Mouse (Mus musculus) mammary gland, adult 2 months (tissue): ENCODE results near the gene A030005L19Rik. TPM values are rescaled to one million over a fixed set of nuclear protein-coding genes. Genes with fewer than 3 reads are reported as not detected.

Source experiments
- polyA plus RNA-seq: library from polyadenylated mRNA; depleted of rRNA; stranded (reverse); fragments of >200 nt; gene quantifications from 2 replicates; pipeline ENCODE4 v1.2.3, GENCODE M21; 2012; ENCODE audit warnings: low replicate concordance; rRNA removed

The A030005L19Rik gene
- polyA plus RNA-seq, result 0.60 and 1.1 TPM in 2 replicates

GRCm38 (mm10) chr1:82913025-82913424, at the start of gene A030005L19Rik:
Gene A030005L19Rik, plus strand, starts transcription at chr1:82913325.

GRCm38 (mm10) chr1:82924650-82925049, 11.5 kb downstream of the A030005L19Rik start, which contains the start of gene A030014E15Rik:
Gene A030014E15Rik, plus strand, starts transcription at chr1:82924917.

GRCm38 (mm10) chr1:82931326-82931725, 18.2 kb downstream of the A030005L19Rik start, which contains the start of gene Gm6217:
Gene Gm6217, minus strand, starts transcription at chr1:82931399.

GRCm38 (mm10) chr1:82943295-82943694, 30.2 kb downstream of the A030005L19Rik start, which contains the start of gene A030003K21Rik:
Gene A030003K21Rik, minus strand, starts transcription at chr1:82943388.

GRCm38 (mm10) chr1:82955913-82956312, 42.8 kb downstream of the A030005L19Rik start, which contains the start of gene Gm7544:
Gene Gm7544, minus strand, starts transcription at chr1:82956013.

GRCm38 (mm10) chr1:82959870-82960385, 46.8 kb downstream of the A030005L19Rik start, which contains the start of gene Gm47955:
Gene Gm47955, plus strand, starts transcription at chr1:82960286.

Other genes with a start within 250 kb of the A030005L19Rik start
- gene Mff, start 188.4 kb upstream of the A030005L19Rik start, polyA plus RNA-seq, result 50.1 and 51.4 TPM in 2 replicates
- gene Tm4sf20, start 144.9 kb upstream of the A030005L19Rik start, polyA plus RNA-seq, result not detected in 2 replicates
- gene Gm47791, start 142.1 kb upstream of the A030005L19Rik start, polyA plus RNA-seq, result not detected in 2 replicates
- 42.7 and 63.9 TPM in 2 replicates for gene Agfg1, start 73.8 kb upstream of the A030005L19Rik start, polyA plus RNA-seq
- not detected in 2 replicates for gene A030014E15Rik, start 11.6 kb downstream of the A030005L19Rik start, polyA plus RNA-seq
- not detected in 2 replicates for gene Gm6217, start 18.1 kb downstream of the A030005L19Rik start, polyA plus RNA-seq
- gene A030003K21Rik, start 30.1 kb downstream of the A030005L19Rik start, polyA plus RNA-seq, result not detected in 2 replicates
- gene Gm7544, start 42.7 kb downstream of the A030005L19Rik start, polyA plus RNA-seq, result not detected in 2 replicates
- not detected in 2 replicates for gene Gm47955, start 47.0 kb downstream of the A030005L19Rik start, polyA plus RNA-seq
- not detected in 2 replicates for gene Gm47959, start 87.2 kb downstream of the A030005L19Rik start, polyA plus RNA-seq
- 0.41 and 0.72 TPM in 2 replicates for gene Slc19a3, start 125.1 kb downstream of the A030005L19Rik start, polyA plus RNA-seq
- not detected in 2 replicates for gene Krtap28-10, start 129.2 kb downstream of the A030005L19Rik start, polyA plus RNA-seq
- not detected in 2 replicates for gene Gm47969, start 131.6 kb downstream of the A030005L19Rik start, polyA plus RNA-seq
- gene A030005K14Rik, start 146.1 kb downstream of the A030005L19Rik start, polyA plus RNA-seq, result not detected in 2 replicates
- gene Krtap28-13, start 147.6 kb downstream of the A030005L19Rik start, polyA plus RNA-seq, result not detected in 2 replicates
- gene Ccl20, start 203.4 kb downstream of the A030005L19Rik start, polyA plus RNA-seq, result 0.32 TPM in 1 of 2 replicates, not detected in the other
- gene Daw1, start 246.4 kb downstream of the A030005L19Rik start, polyA plus RNA-seq, result not detected in 2 replicates